Mouse (Mus musculus) Patski (cell line): ENCODE data around the gene Gadd45b. TPM values are rescaled to one million over a fixed set of nuclear protein-coding genes. Genes with fewer than 3 reads are reported as not detected.
A peak's percentile ranks its signal among the peaks of the same experiment; 100 is the strongest.

Source experiments
- ATAC-seq: fragments of 100-300 bp; one replicate; pipeline ENCODE4 v1.8.0; 2021
- CTCF ChIA-PET: fragments of 350-600 bp; sonication (Branson Sonifier 250); formaldehyde crosslinking; loops from one replicate; lab custom pipeline; 2022; ENCODE audit warnings: inconsistent platforms; lab: Charles Lee
- POLR2A ChIA-PET: fragments of 350-600 bp; sonication (Branson Sonifier 250); formaldehyde crosslinking; loops from one replicate; lab custom pipeline; 2022; ENCODE audit warnings: antibody characterized with exemption, inconsistent platforms; lab: Charles Lee
- DNase-seq: peaks from one replicate; pipeline ENCODE4 v3.0.0-alpha.2; 2011; ENCODE audit warnings: low read depth, low spot score
- H3K27me3 ChIP-seq: fragments of 371-371 bp; one replicate; pipeline ENCODE4 v1.5.1; 2021
- CTCF ChIP-seq: fragments of 100-300 bp; IDR thresholded peaks from one replicate; pipeline ENCODE4 v1.5.1; 2021
- in situ Hi-C: fragments of 300-500 bp; cut with MboI; formaldehyde crosslinking; loops from 3 replicates; pipeline ENCODE4 v1.11.1; 2018; ENCODE audit warnings: low pct_unique_long_range_greater_than_20kb, mixed read lengths
- polyA plus RNA-seq: library from polyadenylated mRNA; unstranded; gene quantifications from one replicate; pipeline ENCODE4 v1.2.3, GENCODE M21; 2021

Gene Gadd45b
- polyA plus RNA-seq, 1 experiment from 2014 or later: 53.8 TPM

- ChIA-PET POLR2A (interaction anchor here (1.9 kb wide), 1 partner anchor 42 kb away, joined by 6 read pairs; the partner anchor contains the start of gene Gadd45b), CTCF (interaction anchor here (3.4 kb wide), 1 partner anchor 11 kb away, joined by 14 read pairs; no protein-coding TSS in a partner anchor)
- ATAC-seq (no peak), DNase-seq (no peak)
- no peaks in the 10 kb centered on the region for H3K27me3 ChIP-seq
- in situ Hi-C loops: no loop called here
- no peak for TF ChIP-seq CTCF
Observed at GRCm38 (mm10) chr10:80971533-80971932, 41.7 kb downstream of the Gadd45b start.

- in situ Hi-C loops: no loop called here
- peak; percentile 44 for ATAC-seq
- no peak for DNase-seq
- no peak for TF ChIP-seq CTCF
- no peaks in the 10 kb centered on the region for H3K27me3 ChIP-seq
- ChIA-PET POLR2A (interaction anchor here (1.9 kb wide), 1 partner anchor 42 kb away, joined by 6 read pairs; the partner anchor contains the start of gene Gadd45b), CTCF (interaction anchor here (0.7 to 1.1 kb wide), 3 partner anchors 9 to 17 kb away, joined by 4 to 5 read pairs (median 5); no protein-coding TSS in a partner anchor)
Observed at GRCm38 (mm10) chr10:80972071-80972987, 42.5 kb downstream of the Gadd45b start.

GRCm38 (mm10) chr10:80973722-80974121 lies 43.8 kb downstream of the Gadd45b start:
- ChIA-PET CTCF (no interaction called here), POLR2A (interaction anchor here (0.8 to 1.3 kb wide), 2 partner anchors 13 to 43 kb away, joined by 3 to 4 read pairs; no protein-coding TSS in a partner anchor)
- in situ Hi-C loops: no loop called here
- H3K27me3 ChIP-seq: no peaks in the 10 kb centered on the region
- DNase-seq: no peak
- ATAC-seq: no peak
- TF ChIP-seq CTCF: no peak

DNA sequence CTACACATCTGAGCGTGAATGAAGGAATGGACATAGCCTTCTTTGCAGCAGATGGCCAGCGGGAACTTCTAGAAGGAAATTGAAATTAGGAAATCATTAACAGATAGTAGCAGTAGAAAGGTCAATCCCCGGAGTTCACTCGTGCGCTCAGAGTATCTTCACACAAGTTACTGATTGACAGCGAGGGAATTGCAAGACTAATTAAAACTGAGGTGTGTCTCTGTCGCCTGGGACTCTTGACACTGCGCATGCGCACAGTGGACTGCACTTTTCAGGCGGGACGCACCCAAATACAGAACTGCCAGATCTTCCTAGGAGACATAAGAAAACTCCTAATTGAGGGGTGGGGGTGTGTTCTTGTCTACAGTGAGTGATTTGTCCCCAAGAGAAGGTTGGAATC lies 45.6 kb downstream of the Gadd45b start:
- in situ Hi-C loops: no loop called here
- ATAC-seq (peak; percentile 21), DNase-seq (no peak)
- TF ChIP-seq CTCF: no peak
- ChIA-PET POLR2A (no interaction called here), CTCF (no interaction called here)
- no peaks in the 10 kb centered on the region for H3K27me3 ChIP-seq

- DNase-seq (no peak), ATAC-seq (no peak)
- in situ Hi-C loops: no loop called here
- no peak for TF ChIP-seq CTCF
- ChIA-PET CTCF (interaction anchor here (0.6 to 0.9 kb wide), 2 partner anchors 10 to 80 kb away, joined by 3 read pairs; no protein-coding TSS in a partner anchor), POLR2A (no interaction called here)
- H3K27me3 ChIP-seq: no peaks in the 10 kb centered on the region
Observed at GRCm38 (mm10) chr10:80981564-80982112, 51.8 kb downstream of the Gadd45b start.

Other genes starting within 250 kb of the Gadd45b start
- gene Mob3a, start 228.1 kb upstream of the Gadd45b start, polyA plus RNA-seq: 15.9 TPM
- 12.0 TPM for gene Izumo4, start 227.9 kb upstream of the Gadd45b start, polyA plus RNA-seq
- 103 TPM for gene Ap3d1, start 187.8 kb upstream of the Gadd45b start, polyA plus RNA-seq
- 24.0 TPM for gene Dot1l, start 174.9 kb upstream of the Gadd45b start, polyA plus RNA-seq
- 66.7 TPM for gene Sf3a2, start 131.9 kb upstream of the Gadd45b start, polyA plus RNA-seq
- 77.0 TPM for gene Plekhj1, start 131.4 kb upstream of the Gadd45b start, polyA plus RNA-seq
- 0.47 TPM for gene Amh, start 124.8 kb upstream of the Gadd45b start, polyA plus RNA-seq
- not detected for gene Jsrp1, start 116.6 kb upstream of the Gadd45b start, polyA plus RNA-seq
- gene Oaz1, start 103.4 kb upstream of the Gadd45b start, polyA plus RNA-seq: 618 TPM
- 0.10 TPM for gene Lingo3, start 86.0 kb upstream of the Gadd45b start, polyA plus RNA-seq
- 77.8 TPM for gene Lsm7, start 74.9 kb upstream of the Gadd45b start, polyA plus RNA-seq
- gene Sppl2b, start 74.8 kb upstream of the Gadd45b start, polyA plus RNA-seq: 36.8 TPM
- gene Tmprss9, start 58.2 kb upstream of the Gadd45b start, polyA plus RNA-seq: 0.04 TPM
- gene Timm13, start 29.1 kb upstream of the Gadd45b start, polyA plus RNA-seq: 253 TPM
- gene Lmnb2, start 11.8 kb upstream of the Gadd45b start, polyA plus RNA-seq: 24.7 TPM
- gene Gng7, start 84.9 kb downstream of the Gadd45b start, polyA plus RNA-seq: 7.2 TPM
- 0.33 TPM for gene Diras1, start 95.6 kb downstream of the Gadd45b start, polyA plus RNA-seq
- 14.3 TPM for gene Slc39a3, start 107.4 kb downstream of the Gadd45b start, polyA plus RNA-seq
- 129 TPM for gene Sgta, start 130.1 kb downstream of the Gadd45b start, polyA plus RNA-seq
- gene Thop1, start 140.0 kb downstream of the Gadd45b start, polyA plus RNA-seq: 43.3 TPM
- 0.08 TPM for gene Creb3l3, start 168.8 kb downstream of the Gadd45b start, polyA plus RNA-seq
- 150 TPM for gene Map2k2, start 175.8 kb downstream of the Gadd45b start, polyA plus RNA-seq
- gene Zbtb7a, start 205.1 kb downstream of the Gadd45b start, polyA plus RNA-seq: 40.6 TPM
- 33.9 TPM for gene Pias4, start 237.8 kb downstream of the Gadd45b start, polyA plus RNA-seq
- 1,798 TPM for gene Eef2, start 246.6 kb downstream of the Gadd45b start, polyA plus RNA-seq